Mouse (Mus musculus): ENCODE data around the gene Cplx2.
A peak's percentile ranks its signal among the peaks of the same experiment; 100 is the strongest.

The Cplx2 gene

DNA sequence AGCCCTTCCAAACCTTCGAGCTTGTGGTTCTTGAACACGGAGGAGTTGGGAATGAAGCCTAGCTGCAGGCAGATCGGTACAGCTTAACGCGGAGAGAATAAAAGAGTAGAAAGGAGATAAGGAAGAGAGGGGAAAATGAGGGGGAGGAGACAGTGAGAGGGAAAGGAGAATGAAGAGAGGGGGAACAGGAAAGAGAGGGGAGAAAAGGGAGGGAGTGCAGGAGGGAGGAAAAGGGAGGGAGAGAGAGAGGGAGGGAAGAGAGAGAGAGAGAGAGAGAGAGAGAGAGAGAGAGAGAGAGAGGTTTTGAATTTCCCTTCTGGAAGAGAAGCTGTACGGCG lies at the start of gene Cplx2:
Gene Cplx2 (plus strand): TSS at position 301 of the 338 bp plus-strand sequence.
- DNase-seq: no peak

- peak; percentile 59 for DNase-seq
Observed at GRCm38 (mm10) chr13:54322396-54323306, 48.5 kb upstream of the Cplx2 start.

DNA sequence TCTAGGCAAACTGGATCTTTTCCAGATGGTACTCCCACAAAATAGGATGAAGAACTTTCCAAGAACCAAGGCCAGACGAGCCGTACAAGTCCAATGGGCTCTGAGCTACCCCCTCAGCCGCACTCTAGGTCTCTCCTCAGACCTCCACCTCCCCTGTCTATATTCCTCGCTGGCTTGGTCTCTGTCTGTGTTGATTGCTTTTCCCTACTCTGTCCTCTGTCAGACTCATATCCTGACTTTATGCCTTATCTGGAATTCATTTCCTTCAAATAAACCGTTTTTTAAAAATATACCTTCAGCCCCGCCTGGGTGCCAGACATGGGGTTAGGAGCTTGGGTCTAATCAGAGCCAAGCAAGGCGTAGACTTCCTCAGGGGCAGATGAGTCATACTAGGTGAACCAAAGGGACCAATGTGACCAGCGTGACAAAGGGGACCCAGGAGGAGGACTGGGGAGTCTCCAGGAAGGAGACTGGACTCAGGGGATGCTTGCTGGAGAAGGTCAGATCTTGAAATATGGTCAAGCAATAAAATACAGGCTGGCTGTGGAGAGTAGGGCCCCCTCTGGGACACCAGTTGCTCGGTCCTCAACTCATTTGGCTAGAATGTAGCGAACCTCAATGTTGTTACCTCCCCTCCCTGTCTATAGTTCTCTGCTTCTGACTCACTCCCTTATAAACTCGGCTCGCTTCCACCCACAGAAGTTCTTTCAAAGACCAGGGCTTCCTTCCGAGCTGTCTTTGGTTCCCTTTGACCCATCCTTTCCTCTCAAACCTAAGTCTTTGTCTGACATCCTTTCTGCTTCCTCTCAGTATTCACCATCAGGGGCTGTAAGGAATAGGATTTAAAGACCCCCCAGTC lies 47.6 kb upstream of the Cplx2 start:
- DNase-seq: no peak

- no peak for DNase-seq
Observed at GRCm38 (mm10) chr13:54324178-54324577, 47.0 kb upstream of the Cplx2 start.

GRCm38 (mm10) chr13:54325814-54326213 lies 45.3 kb upstream of the Cplx2 start:
- DNase-seq: no peak

DNA sequence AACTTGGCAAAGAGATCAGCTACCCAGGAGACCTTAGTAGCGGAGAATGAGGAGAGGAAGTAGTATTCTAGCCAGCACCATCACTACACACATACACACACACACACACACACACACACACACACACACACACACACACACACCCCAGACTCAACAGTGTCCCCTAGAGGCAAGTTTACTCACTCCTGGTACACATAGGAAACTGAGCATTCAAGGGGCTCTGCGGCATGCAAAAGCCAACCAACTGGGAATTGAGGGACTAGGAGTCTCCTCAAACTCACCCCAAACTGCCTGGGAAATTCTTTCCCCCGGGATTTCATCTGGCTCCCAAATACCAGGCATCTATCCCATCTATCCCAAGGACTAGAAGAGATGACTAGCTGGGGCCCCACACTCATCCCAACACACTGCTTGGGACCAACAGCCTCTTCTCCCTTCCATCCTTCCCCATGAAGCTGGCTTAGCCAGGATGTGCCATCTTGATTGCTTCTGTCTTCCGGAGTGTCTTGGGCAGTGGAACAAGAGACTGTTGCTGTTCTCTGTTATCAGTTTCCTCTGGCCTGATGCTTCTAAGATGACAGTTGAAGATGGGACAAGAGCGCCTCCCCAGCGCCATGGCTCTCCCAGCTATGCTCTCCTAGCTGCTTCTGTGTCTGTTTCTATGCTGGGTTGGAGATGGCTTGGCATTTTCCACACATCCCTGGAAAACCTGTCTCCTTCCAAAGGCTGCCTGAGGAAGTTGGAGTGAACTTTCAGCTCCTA lies 44.3 kb upstream of the Cplx2 start:
- DNase-seq: no peak

DNA sequence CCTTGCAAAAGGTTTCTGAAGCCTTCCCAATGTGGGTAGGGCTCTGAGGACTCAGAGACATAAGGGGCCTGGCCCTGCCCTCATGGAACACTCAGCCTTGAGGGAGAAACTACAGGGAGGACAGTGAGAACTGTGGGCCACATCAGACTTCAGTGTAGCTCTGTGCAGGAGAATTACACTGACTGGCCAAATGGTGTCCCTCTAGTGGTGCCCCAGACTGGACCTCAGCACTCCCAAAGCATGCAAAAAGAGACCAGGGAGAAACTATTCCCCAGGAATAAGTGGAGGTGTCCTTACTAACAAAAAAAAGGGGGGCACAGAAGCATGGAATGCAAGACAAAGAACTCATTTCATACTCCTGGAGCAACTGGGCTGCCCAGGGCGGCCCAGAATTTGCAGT lies 43.1 kb upstream of the Cplx2 start:
- DNase-seq: no peak

GRCm38 (mm10) chr13:54328954-54329490 lies 42.1 kb upstream of the Cplx2 start:
- DNase-seq: no peak

DNA sequence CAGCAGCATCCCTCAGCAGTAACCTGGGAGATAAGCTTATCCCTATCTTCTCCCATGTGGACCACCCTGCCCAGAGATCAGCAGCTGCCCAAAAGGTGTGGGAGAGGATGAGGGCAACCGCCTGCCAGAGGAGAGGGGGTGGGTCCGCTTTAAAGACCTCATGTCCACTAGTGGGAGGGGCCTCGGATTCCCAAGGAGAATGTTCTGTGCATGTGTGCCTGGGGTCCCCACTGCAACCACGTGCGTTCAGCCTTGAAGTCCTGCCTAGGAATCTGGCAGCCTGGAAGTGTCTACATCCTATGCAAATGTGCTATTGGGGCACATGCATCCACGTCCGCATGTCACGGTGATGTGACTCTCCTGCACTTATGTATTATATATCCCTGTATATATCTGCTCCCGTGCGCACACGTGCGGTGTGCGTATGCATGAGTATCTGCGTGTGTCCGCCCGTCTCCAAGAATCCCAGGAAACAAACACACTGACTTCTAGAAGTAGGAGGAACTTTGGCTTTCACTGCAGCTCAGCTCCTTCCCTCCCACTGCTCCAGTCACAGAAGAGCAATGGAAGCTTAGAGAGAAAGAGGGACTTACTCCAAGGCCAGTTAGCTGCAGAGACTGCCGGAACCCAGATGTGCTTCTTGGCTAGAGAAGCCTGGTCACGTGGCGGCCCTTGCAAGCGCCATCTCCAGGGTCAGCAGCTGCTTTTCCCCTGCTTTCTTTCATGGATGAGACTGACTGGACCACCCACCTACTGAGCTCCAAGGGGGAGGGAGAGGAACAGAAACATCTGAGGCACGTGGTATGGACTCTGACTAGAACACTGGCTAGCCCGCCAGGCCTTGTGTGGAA lies 39.1 kb upstream of the Cplx2 start:
- DNase-seq: peak; percentile 27

GRCm38 (mm10) chr13:54332921-54333477 lies 38.1 kb upstream of the Cplx2 start:
- no peak for DNase-seq

- no peak for DNase-seq
Observed at GRCm38 (mm10) chr13:54337058-54337457, 34.1 kb upstream of the Cplx2 start.

DNA sequence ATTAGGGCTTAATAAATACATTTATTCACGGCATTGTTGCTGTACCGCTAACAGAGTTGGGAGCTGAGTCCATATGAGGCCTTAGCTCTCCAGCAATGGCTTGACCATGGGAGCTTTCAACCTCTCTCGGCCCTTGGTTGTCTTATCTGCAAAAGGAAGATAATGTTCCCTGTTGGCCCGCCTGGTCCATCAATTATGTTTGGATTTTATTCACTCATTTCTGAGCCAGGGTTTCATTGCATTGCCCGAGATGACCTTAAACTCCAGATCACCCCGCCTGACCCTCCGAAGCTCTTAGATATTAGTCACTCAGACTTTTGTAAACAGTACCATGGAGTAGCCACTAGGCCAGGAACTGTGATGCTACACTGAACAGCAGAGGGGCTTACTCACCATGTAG lies 33.6 kb upstream of the Cplx2 start:
- DNase-seq: no peak

DNA sequence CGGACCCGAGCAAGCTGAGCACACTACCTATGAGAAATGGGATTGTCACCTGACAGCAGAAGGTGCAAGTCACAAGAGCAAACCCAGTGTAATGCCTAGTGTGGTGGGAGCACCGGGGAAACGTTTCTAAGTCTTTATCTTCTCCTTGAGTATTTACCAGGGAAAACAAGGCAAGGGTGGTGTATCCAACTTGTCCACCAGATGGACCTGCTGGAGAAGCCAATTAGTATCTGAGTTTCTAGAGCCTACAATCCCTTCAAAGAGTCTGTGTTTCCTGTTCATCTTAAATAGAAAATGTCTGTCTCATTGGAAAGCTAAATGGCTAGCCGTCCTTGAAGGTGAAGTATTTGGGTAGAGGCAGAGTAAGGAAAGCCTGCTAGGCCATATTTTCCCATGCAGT lies 32.3 kb upstream of the Cplx2 start:
- DNase-seq: no peak

GRCm38 (mm10) chr13:54345885-54346647 lies 25.1 kb upstream of the Cplx2 start:
- peak; percentile 34 for DNase-seq

DNA sequence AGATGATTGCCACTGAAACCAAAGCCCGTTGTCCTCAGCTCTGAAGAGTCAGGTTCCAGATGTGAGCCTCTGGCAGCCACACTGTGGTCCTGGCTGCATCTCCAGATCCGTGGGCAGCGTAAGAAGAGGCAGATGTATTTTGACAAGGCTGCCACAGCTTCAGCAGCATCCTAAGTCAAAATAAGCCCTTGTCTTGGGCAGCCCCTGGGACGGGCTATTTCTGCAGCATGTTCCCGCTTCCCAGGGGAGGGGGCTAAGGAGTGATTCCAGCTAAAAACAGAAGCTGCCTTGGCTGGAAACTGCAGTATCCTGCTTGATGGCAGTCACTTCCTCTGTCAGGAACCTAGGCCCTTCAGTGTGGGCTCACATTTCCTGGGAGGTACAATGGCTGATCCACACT lies 23.1 kb upstream of the Cplx2 start:
- DNase-seq: no peak

DNA sequence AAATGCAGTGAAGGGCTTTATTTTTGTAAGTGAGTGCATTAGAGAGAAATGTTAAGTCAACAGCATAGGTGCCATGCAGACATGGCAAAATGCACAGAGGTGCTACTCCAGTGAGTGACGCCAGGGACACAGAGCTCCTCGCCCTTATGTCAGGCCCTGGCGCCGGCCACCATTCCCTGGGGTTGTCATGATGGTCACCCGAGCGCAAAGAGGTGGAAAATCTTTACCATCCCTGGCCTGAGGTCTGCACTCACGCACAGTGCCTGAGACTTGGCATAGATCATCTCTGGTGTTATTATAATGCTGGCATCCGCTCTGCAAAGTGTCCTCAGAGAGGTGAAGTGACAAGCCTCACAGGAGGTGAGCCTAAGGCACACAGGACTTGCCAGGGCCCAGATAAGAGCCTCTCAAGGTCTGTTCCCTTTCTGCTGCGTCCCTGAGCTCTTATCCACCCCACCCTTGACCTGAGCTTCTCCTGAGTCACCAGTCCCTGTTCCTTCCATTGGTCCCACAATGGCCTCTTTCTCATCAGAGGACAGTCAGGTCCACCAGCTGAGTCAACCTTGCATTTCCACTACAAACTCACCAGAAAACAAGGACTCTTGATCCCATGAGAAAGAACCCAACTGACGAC lies 21.9 kb upstream of the Cplx2 start:
- DNase-seq: no peak

DNA sequence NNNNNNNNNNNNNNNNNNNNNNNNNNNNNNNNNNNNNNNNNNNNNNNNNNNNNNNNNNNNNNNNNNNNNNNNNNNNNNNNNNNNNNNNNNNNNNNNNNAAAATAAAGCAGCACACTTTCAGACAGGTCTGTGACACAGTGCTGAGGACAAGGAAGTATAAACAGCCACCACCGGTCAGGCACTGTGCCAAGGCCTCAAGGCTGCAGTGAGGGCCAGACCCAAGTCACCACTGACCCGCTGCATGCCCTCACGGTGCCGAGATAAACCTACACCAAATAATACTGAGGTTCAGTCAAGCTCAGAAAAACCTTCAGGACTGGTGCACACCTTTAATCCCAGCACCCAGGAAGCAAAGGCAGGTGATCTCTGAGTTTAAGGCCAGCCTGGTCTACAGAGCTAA lies 13.7 kb upstream of the Cplx2 start:
- no peak for DNase-seq

DNA sequence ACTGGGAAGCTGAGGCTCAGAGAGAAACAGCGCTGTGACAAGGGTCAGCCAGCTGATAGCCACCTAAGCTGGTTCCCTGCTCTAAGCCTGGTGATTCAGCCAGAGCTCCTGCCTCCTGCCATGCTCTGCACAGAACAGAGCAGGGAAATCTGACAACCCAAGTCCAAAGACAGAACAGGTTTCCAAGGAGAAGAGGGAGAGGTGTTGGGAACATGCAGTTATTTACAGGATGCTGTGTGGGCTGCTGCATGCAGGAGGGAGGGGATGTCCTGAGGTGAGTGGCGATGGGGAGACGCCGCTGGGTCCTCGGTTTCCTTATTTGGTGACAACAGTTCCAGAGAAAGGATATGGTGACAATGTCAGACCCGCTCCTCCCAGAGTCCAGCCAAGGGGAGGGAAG lies 12.0 kb upstream of the Cplx2 start:
- no peak for DNase-seq

- DNase-seq: no peak
Observed at GRCm38 (mm10) chr13:54364686-54365085, 6.5 kb upstream of the Cplx2 start.

DNA sequence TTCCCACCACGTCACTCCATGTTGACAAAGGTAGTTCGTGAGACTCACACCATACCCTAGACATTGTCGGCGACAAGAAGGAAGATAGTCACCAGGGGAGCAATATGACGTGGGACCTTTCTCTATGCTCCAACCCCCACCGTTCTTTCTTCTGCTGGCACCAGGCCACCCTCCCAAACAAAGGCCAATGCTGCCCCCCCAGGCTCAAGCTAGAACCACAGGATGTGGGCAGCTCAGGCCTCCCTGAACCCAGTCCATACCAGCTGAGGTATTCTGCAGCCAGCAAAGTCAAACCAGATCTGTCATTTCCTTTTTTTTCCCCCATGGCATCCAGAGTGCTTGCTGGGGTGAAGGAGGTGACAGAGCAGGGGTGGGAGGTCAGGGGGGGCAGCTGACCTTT lies 3.4 kb upstream of the Cplx2 start:
- peak; percentile 59 for DNase-seq

Measured in right cerebral cortex, postnatal 4 days (tissue).